Mouse (Mus musculus) heart, postnatal 0 days (tissue): Measurements from ENCODE around the gene Ppargc1a. TPM values are rescaled to one million over a fixed set of nuclear protein-coding genes. Genes with fewer than 3 reads are reported as not detected.

Experiments used
- ATAC-seq: fragments of 200-750 bp; cut with Nextera tagmentation; 2 replicates; pipeline ENCODE4 v1.8.0; 2017; ENCODE audit warnings: low read depth, moderate number of reproducible peaks, moderate library complexity; ENCODE audit not compliant: insufficient read depth
- DNase-seq: peaks from one replicate; pipeline ENCODE4 v3.0.0-alpha.2; 2016; ENCODE audit warnings: low spot score
- H3K27ac ChIP-seq: fragments of 300-500 bp; sonication (generic); 2 replicates; pipeline ENCODE4 v1.5.1; 2014; ENCODE audit warnings: low read depth, mild to moderate bottlenecking
- H3K27me3 ChIP-seq: fragments of 300-500 bp; sonication (generic); 2 replicates; pipeline ENCODE4 v1.6.1; 2014; ENCODE audit warnings: low read length, mixed read lengths; ENCODE audit not compliant: control insufficient read depth, insufficient read depth
- H3K36me3 ChIP-seq: fragments of 300-500 bp; sonication (generic); replicated peaks from 2 replicates; pipeline ENCODE4 v1.6.1; 2014; ENCODE audit warnings: low read length, mixed read lengths; ENCODE audit not compliant: control insufficient read depth, insufficient read depth
- H3K4me1 ChIP-seq: fragments of 300-500 bp; sonication (generic); 2 replicates; pipeline ENCODE4 v1.6.1; 2014; ENCODE audit warnings: antibody characterized with exemption; ENCODE audit not compliant: control insufficient read depth, insufficient read depth
- H3K4me2 ChIP-seq: fragments of 300-500 bp; sonication (generic); 2 replicates; pipeline ENCODE4 v1.6.1; 2014; ENCODE audit warnings: low read depth, mild to moderate bottlenecking, low read length, moderate library complexity
- H3K4me3 ChIP-seq: fragments of 300-500 bp; sonication (generic); 2 replicates; pipeline ENCODE4 v1.5.1; 2014; ENCODE audit warnings: low read depth, low read length
- H3K9ac ChIP-seq: fragments of 300-500 bp; sonication (generic); replicated peaks from 2 replicates; pipeline ENCODE4 v1.6.1; 2014; ENCODE audit warnings: low read depth, low read length, mixed read lengths
- H3K9me3 ChIP-seq: fragments of 300-500 bp; sonication (generic); replicated peaks from 2 replicates; pipeline ENCODE4 v1.6.1; 2016; ENCODE audit warnings: low read length; ENCODE audit not compliant: control insufficient read depth
- CTCF ChIP-seq: IDR thresholded peaks from 2 replicates; pipeline ENCODE4 v1.5.1; 2016; ENCODE audit warnings: antibody characterized with exemption, control low read depth, low read depth
- EP300 ChIP-seq: IDR thresholded peaks from 2 replicates; pipeline ENCODE4 v1.6.1; 2016; ENCODE audit warnings: antibody characterized with exemption, low read depth
- WGBS: fragments of 180-500 bp; shearing (Covaris S2); extraction: QIAGEN DNeasy Blood & Tissue Kit; methylation state at CpG from one replicate; pipeline ENCODE4 v1.1.7; 2014; 5-methylcytosine and 5-hydroxymethylcytosine counted together
- polyA plus RNA-seq: library from polyadenylated mRNA; unstranded; fragments of >200 nt; fragmentation: Nextera tagmentation; extraction: Ambion mirVana; gene quantifications from 2 replicates; pipeline ENCODE4 v1.2.1, GENCODE M21; 2015
- total RNA-seq: library from RNA; depleted of rRNA; stranded (reverse); fragments of >200 nt; gene quantifications from 2 replicates; pipeline ENCODE4 v1.2.3, GENCODE M21; 2014; ENCODE audit warnings: low replicate concordance

The Ppargc1a gene
- total and polyA plus RNA-seq, 2 experiments from 2014 or later, result 50.8 to 61.4 TPM

DNA sequence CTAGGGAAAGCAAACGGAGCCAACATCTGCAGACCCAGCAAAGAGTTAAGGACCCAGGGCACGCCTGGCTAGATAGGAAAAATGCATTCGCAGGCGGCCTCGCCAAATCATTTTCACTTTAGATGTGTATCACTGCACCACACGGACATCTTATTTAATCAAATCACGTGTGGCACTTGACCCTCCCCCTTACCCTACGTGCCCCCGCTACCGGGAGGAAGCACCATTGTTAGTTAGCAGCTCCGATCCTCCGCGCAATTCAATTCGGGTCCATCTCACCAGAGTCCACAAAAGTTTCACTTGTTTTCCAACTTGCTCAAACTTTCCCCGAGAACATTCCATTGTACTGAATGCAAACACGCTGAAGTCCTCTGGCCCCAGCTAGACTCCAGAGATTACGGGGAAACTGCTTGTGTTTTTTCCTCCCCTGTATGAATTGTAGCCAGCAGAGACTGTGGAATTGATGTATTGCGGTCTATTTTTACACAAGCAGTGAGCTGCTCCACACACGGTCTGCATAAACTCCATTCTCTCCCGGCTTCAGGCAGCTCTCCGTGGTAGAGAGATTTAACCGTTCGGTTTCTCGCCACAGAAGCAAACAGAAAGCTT is 14.9 kb downstream of the Ppargc1a start:
- under 1% methylated on average over 24 of the region's 24 CpGs for WGBS
- Histone ChIP-seq H3K27me3 (no peaks in the 10 kb centered on the region), H3K36me3 (0 out of 2 replicates have a peak, but pooled peaks cover 6% of the 10 kb centered on the region), H3K4me3 (peak overlapping the region; percentile 77), H3K4me2 (peak overlapping the region; percentile 77), H3K9me3 (no peaks in the 10 kb centered on the region), H3K27ac (peak overlapping the region; percentile 98), H3K4me1 (peaks cover 20% of the 10 kb centered on the region), H3K9ac (peak overlapping the region; percentile 91)
- DNase-seq (peak; percentile 69), ATAC-seq (peak; percentile 51)
- TF ChIP-seq CTCF, result no peak
- TF ChIP-seq EP300, result peak; percentile 18; the same call in 1 of the 2 replicates

DNA sequence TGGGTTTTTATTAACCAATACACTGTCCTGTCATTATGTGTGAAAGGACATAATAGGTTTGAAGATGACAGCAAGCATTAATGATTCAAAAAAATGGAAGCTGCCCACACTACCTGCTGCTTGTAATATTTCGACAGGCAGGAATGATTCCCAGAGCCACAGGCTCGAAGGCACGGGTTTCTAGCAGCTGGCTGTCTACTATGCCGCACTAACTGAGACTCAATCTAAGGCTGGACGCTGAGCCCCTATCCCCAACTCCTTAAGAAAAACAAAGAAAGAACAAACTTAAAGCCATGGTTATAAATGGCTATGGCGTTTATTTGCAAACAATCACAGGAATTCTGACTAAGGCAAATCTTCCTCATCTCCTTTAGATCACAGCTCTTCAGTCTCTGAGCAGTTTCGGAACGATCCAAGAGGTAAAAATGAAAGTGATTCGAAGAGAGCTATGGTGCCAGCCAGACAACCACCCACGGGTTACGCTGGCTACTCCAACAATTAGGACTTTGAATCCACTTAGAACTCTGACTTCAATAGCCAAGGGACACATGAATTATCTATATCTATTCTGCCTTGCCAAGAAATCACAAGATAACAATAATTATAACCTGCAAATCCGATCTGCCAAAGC is 15.6 kb downstream of the Ppargc1a start:
- peak overlapping the region; percentile 77 for H3K4me2 ChIP-seq

DNA sequence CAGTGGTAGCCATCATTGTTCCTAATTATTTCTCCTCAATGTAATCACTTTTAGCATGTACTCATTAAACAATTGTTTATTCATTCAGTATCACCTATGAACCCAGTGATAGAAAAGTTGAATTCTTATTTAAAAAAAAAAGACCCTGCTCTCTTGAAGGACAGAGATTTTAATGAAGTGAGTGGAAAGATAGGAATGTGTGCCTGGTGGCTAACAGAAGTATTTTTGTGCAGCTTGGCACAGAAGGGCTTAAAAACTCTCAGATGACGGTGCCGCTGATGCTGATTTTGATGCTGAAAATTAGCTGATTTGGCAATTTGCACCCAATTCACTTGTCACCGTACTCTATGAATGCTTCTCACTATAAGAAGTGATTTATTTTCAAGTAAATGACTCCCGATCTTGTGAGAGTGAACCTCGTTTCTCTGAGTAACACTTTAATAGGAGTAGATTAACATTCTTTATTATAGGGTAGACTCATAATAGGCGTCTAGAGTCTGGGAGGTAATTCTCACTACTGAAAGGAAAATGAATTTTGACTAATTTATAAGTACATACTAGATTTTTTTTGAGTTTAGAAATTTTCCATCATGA is 20.0 kb downstream of the Ppargc1a start:
- ATAC-seq (no peak), DNase-seq (no peak)
- Histone ChIP-seq H3K4me2 (peak overlapping the region; percentile 11; the same call in 1 of the 2 replicates), H3K4me3 (no peak overlapping the region), H3K27ac (peak overlapping the region; percentile 71), H3K4me1 (peaks cover 47% of the 10 kb centered on the region), H3K9me3 (no peaks in the 10 kb centered on the region), H3K9ac (no peak overlapping the region), H3K27me3 (no peaks in the 10 kb centered on the region), H3K36me3 (peaks cover 6% of the 10 kb centered on the region; the same call in 1 of the 2 replicates)
- TF ChIP-seq CTCF (no peak), EP300 (no peak)
- 44% methylated on average over 6 of the region's 6 CpGs for WGBS

More for the DNA sequence above, 15.6 kb downstream of the Ppargc1a start:
- no peak for ATAC-seq
- no peak for DNase-seq
- Histone ChIP-seq H3K9ac (peak overlapping the region; percentile 91), H3K36me3 (0 out of 2 replicates have a peak, but pooled peaks cover 6% of the 10 kb centered on the region), H3K4me1 (peaks cover 22% of the 10 kb centered on the region), H3K9me3 (no peaks in the 10 kb centered on the region), H3K27ac (peak overlapping the region; percentile 98), H3K27me3 (no peaks in the 10 kb centered on the region), H3K4me3 (peak overlapping the region; percentile 77)
- WGBS, result 5% methylated on average over 12 of the region's 12 CpGs
- TF ChIP-seq EP300 (no peak), CTCF (no peak)

DNA sequence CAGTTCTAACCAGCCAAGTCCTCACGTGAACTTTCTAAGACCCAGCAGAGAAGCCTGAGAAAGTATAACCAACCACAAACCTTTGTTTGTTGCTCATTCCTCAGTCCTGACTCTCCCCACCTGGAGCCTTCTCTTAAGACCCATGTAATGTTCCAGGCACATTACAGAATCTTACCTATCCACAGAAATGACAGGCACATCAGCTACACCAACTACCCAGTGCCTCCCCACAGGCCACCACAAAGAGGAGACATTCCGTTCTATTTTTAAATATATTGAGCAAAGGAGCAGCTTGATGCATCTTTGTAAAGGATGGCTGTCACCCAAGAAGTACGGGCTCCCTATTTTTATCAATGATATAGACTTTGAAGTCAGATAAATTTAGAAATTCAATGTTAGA is 20.7 kb downstream of the Ppargc1a start:
- Histone ChIP-seq H3K9me3 (no peaks in the 10 kb centered on the region), H3K9ac (no peak overlapping the region), H3K27ac (peak overlapping the region; percentile 71), H3K4me1 (peaks cover 47% of the 10 kb centered on the region), H3K27me3 (no peaks in the 10 kb centered on the region), H3K4me3 (no peak overlapping the region), H3K4me2 (peak overlapping the region; percentile 10; the same call in 1 of the 2 replicates), H3K36me3 (peaks cover 6% of the 10 kb centered on the region; the same call in 1 of the 2 replicates)
- DNase-seq, result no peak
- 30% methylated on average over 3 of the region's 3 CpGs for WGBS
- ATAC-seq, result peak; percentile 37
- TF ChIP-seq CTCF, result no peak
- no peak for TF ChIP-seq EP300

DNA sequence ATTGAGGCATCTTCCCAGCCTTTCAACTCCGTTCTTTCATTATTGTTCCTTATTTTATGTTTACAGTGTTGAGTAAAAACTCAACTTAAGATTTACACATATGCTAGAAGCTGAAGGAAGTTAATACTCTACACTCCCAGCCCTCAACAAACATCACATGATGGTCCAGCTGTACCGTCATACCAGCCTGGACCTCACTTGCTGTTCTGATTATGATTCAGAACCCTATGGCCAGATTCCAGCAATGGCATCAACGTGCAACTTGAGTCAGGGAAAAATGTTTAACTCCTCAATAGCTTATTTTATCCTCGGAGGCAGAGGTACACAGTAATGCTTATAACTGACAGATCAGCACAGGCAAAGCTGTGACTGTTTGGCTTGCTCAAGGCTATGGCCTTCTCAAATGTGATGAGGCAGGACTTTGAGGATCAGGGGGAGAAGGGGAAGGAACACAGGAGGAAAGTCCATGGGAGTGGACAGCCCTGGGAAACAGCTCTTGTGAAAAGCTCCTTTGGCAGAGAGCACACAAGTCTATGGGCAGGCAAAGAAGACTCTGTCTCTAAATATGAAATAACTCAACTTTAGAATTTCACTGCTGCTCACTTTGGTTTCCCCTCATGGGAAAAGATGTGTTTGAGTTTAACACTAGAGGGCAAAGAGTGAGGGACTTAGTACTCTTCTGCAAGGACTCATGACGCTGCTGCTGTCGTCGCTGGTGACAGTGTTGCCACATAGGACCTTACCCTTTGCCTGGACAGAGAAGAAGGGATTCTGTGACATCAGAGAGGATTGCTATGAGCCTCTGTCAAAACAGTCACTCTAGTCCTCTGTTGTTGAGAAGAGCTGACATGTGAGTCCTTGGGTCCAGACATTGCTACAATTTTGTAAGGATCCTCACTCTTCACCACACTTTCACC is 22.1 kb downstream of the Ppargc1a start:
- Histone ChIP-seq H3K36me3 (peaks cover 6% of the 10 kb centered on the region; the same call in 1 of the 2 replicates), H3K4me2 (peak overlapping the region; percentile 19), H3K27ac (peak overlapping the region; percentile 71), H3K4me3 (no peak overlapping the region), H3K9me3 (no peaks in the 10 kb centered on the region), H3K27me3 (no peaks in the 10 kb centered on the region), H3K4me1 (peaks cover 53% of the 10 kb centered on the region), H3K9ac (no peak overlapping the region)
- 40% methylated on average over 7 of the region's 7 CpGs for WGBS
- TF ChIP-seq CTCF (no peak), EP300 (no peak)
- DNase-seq (no peak), ATAC-seq (no peak)
